Mouse (Mus musculus) stomach, embryonic 15.5 days (tissue): ENCODE measurements around the gene Ciao2a. TPM values are rescaled to one million over a fixed set of nuclear protein-coding genes. Genes with fewer than 3 reads are reported as not detected.

Experiments used
- ATAC-seq: fragments of 200-750 bp; cut with Nextera tagmentation; 2 replicates; pipeline ENCODE4 v1.8.0; 2017; ENCODE audit warnings: low read depth, moderate number of reproducible peaks, moderate TSS enrichment; ENCODE audit not compliant: insufficient read depth, low FRiP score
- H3K27ac ChIP-seq: fragments of 300-500 bp; sonication (generic); 2 replicates; pipeline ENCODE4 v1.5.1; 2015; ENCODE audit warnings: mild to moderate bottlenecking, inconsistent platforms
- H3K27me3 ChIP-seq: fragments of 300-500 bp; sonication (generic); replicated peaks from 2 replicates; pipeline ENCODE4 v1.6.1; 2015; ENCODE audit warnings: inconsistent platforms
- H3K36me3 ChIP-seq: fragments of 300-500 bp; sonication (generic); 2 replicates; pipeline ENCODE4 v1.6.1; 2015; ENCODE audit warnings: inconsistent platforms
- H3K4me1 ChIP-seq: fragments of 300-500 bp; sonication (generic); 2 replicates; pipeline ENCODE4 v1.6.1; 2015; ENCODE audit warnings: inconsistent platforms
- H3K4me2 ChIP-seq: fragments of 300-500 bp; sonication (generic); 2 replicates; pipeline ENCODE4 v1.6.1; 2015; ENCODE audit warnings: mild to moderate bottlenecking, inconsistent platforms
- H3K4me3 ChIP-seq: fragments of 300-500 bp; sonication (generic); replicated peaks from 2 replicates; pipeline ENCODE4 v1.5.1; 2015; ENCODE audit warnings: inconsistent platforms
- H3K9ac ChIP-seq: fragments of 300-500 bp; sonication (generic); 2 replicates; pipeline ENCODE4 v1.6.1; 2015; ENCODE audit warnings: inconsistent platforms
- H3K9me3 ChIP-seq: fragments of 300-500 bp; sonication (generic); 2 replicates; pipeline ENCODE4 v1.6.1; 2016; ENCODE audit warnings: inconsistent platforms
- WGBS: fragments of 180-500 bp; shearing (Covaris S2); methylation state at CpG from one replicate; pipeline ENCODE4 v1.1.7; 2015; 5-methylcytosine and 5-hydroxymethylcytosine counted together
- polyA plus RNA-seq: library from polyadenylated mRNA; unstranded; fragments of >200 nt; fragmentation: Nextera tagmentation; extraction: Ambion mirVana; gene quantifications from 2 replicates; pipeline ENCODE4 v1.2.1, GENCODE M21; 2015

Ciao2a gene
- polyA plus RNA-seq, 1 experiment from 2014 or later, result 170 TPM

DNA sequence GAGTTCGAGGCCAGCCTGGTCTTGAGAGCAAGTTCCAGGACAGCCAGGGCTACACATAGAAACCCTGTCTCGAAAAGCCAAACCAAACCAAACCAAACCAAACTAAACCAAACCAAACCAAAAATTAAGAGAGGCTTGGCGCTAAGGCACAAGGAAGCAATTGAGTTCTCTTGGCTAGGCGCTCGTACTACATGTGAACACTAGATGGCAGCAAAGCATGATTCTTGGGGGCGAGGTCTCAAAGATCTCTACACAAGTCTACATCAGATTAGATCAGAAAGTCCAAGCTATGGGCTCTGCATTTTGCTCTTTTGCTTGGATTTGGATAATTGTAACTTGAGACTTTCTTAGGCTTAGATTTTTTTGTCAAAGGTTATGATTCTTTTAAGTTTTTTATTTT, 17.8 kb downstream of the Ciao2a start:
- H3K9me3 ChIP-seq, result no peaks in the 10 kb centered on the region
- H3K4me1 ChIP-seq, result no peaks in the 10 kb centered on the region
- no peak overlapping the region for H3K4me2 ChIP-seq
- no peak for ATAC-seq
- whole genome bisulfite sequencing, result 5% methylated on average over 6 of the region's 6 CpGs
- no peaks in the 10 kb centered on the region for H3K27me3 ChIP-seq
- H3K9ac ChIP-seq, result no peak overlapping the region
- H3K36me3 ChIP-seq, result peaks cover 3% of the 10 kb centered on the region; the same call in 1 of the 2 replicates
- no peak overlapping the region for H3K4me3 ChIP-seq
- H3K27ac ChIP-seq, result no peak overlapping the region

DNA sequence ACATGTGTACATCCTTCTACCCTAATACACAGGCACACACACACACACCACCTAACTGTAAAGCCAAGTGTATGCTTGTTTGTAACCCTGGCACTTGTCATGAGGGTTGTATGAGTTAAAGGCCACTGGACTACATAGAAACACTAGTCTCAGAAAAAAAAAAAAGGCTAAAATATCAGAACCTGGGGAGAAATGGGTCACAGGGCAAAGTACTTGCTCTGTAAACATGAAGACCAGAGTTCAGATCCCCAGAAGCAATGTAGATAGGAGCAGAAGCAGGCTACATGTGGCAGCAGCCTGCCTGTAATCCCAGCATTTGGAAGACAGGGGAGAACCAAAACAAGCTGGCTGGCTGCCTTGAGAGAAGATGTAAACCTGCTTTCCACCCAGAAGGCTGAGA, 19.7 kb downstream of the Ciao2a start:
- Histone ChIP-seq H3K27me3 (no peaks in the 10 kb centered on the region), H3K4me2 (no peak overlapping the region), H3K27ac (no peak overlapping the region), H3K36me3 (no peaks in the 10 kb centered on the region), H3K4me3 (no peak overlapping the region), H3K9ac (no peak overlapping the region), H3K4me1 (no peaks in the 10 kb centered on the region), H3K9me3 (no peaks in the 10 kb centered on the region)
- ATAC-seq, result no peak

DNA sequence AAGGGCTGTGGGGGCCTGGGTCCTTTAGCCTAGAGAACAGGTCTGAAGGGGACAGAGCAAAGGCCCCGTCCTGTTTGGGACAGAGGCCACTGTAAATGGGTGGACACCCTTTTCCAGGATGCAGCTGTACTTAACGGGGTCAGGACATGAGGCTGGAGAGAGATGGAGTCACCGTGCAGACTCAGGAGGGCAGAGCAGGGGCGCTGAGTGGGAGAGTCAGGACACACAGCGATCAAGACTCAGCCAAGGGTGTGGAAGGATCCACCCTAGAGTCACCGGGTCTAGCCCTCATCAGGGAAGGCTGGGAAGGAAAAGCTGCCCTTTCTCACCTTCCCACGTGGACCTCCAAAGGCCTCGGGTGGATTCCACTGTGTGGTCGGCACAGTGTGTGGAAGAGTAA, 25.6 kb downstream of the Ciao2a start:
- Histone ChIP-seq H3K27me3 (peaks cover 5% of the 10 kb centered on the region; the same call in 1 of the 2 replicates), H3K4me3 (no peak overlapping the region), H3K27ac (no peak overlapping the region), H3K9me3 (no peaks in the 10 kb centered on the region), H3K36me3 (no peaks in the 10 kb centered on the region), H3K9ac (no peak overlapping the region), H3K4me1 (no peaks in the 10 kb centered on the region), H3K4me2 (no peak overlapping the region)
- no peak for ATAC-seq
- WGBS, result 59% methylated on average over 9 of the region's 9 CpGs

DNA sequence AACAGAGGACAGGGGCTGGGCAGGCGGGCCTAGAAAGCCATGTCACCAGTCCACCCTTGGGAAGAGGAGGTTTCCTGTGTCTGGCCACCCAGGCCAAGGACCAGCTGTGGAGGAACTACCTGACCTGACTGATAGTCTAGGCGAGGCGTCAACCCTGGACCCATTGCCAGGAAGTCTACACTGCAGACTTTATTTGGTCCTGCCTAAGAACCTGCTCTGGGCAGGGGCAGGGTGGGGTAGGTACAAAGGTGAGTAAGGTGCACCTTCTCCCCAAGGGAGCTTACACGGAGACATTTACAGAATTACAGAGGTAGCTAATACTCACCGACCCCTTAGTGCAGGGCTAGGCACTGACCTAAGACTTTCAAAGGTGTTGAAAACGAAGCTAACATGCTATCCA, 27.2 kb downstream of the Ciao2a start:
- Histone ChIP-seq H3K36me3 (no peaks in the 10 kb centered on the region), H3K27ac (no peak overlapping the region), H3K9ac (no peak overlapping the region), H3K4me1 (peaks cover 3% of the 10 kb centered on the region; the same call in 1 of the 2 replicates), H3K27me3 (peaks cover 8% of the 10 kb centered on the region; the same call in 1 of the 2 replicates), H3K9me3 (no peaks in the 10 kb centered on the region), H3K4me3 (no peak overlapping the region), H3K4me2 (no peak overlapping the region)
- WGBS, result 85% methylated on average over 6 of the region's 6 CpGs
- ATAC-seq, result no peak

DNA sequence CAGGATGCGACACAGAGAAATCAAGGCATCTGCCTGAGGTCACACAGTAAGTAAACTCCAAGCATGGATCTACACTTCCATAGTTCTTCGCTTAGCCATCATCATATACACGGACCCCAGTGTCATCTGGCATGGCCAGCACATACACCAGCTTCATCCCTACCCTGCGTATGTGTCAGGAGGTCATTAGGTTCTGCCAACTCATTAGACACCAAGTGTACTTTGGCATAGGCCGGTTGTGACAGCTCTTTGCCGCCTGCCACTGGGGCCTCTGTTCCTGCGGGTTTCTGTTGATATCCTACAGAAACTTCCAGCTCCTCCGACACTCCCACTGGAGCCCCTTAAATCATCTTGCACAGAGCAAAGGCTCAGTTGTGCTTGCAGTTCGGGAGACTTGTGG, 27.6 kb downstream of the Ciao2a start:
- ATAC-seq, result no peak
- H3K27ac ChIP-seq, result no peak overlapping the region
- H3K4me3 ChIP-seq, result no peak overlapping the region
- no peaks in the 10 kb centered on the region for H3K9me3 ChIP-seq
- H3K9ac ChIP-seq, result no peak overlapping the region
- WGBS, result 87% methylated on average over 9 of the region's 9 CpGs
- H3K4me1 ChIP-seq, result peaks cover 3% of the 10 kb centered on the region; the same call in 1 of the 2 replicates
- H3K27me3 ChIP-seq, result peaks cover 12% of the 10 kb centered on the region; the same call in 1 of the 2 replicates
- H3K36me3 ChIP-seq, result no peaks in the 10 kb centered on the region
- H3K4me2 ChIP-seq, result no peak overlapping the region

DNA sequence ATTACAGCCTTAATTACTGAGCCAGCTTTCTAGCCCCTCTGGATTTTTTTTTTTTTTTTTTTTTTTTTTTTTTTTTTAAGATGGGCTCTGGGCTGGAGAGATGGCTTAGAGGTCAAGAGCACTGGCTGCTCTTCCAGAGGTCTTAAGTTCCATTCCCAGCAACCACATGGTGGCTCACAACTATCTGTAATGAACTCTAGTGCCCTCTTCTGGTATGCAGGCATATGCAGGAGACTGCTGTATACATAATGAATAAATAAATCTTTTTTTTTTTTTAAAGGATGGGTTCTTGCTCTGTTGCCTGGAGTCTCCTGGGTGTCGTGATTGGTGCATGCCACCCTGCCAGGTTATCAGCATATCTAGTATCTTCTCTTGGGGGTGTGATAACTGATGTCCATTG, 29.1 kb downstream of the Ciao2a start:
- no peaks in the 10 kb centered on the region for H3K36me3 ChIP-seq
- ATAC-seq, result no peak
- H3K4me3 ChIP-seq, result no peak overlapping the region
- peaks cover 3% of the 10 kb centered on the region; the same call in 1 of the 2 replicates for H3K4me1 ChIP-seq
- no peak overlapping the region for H3K9ac ChIP-seq
- no peak overlapping the region for H3K27ac ChIP-seq
- H3K9me3 ChIP-seq, result no peaks in the 10 kb centered on the region
- H3K27me3 ChIP-seq, result peaks cover 16% of the 10 kb centered on the region; the same call in 1 of the 2 replicates
- H3K4me2 ChIP-seq, result no peak overlapping the region
- 70% methylated on average over 1 of the region's 1 CpGs for WGBS

DNA sequence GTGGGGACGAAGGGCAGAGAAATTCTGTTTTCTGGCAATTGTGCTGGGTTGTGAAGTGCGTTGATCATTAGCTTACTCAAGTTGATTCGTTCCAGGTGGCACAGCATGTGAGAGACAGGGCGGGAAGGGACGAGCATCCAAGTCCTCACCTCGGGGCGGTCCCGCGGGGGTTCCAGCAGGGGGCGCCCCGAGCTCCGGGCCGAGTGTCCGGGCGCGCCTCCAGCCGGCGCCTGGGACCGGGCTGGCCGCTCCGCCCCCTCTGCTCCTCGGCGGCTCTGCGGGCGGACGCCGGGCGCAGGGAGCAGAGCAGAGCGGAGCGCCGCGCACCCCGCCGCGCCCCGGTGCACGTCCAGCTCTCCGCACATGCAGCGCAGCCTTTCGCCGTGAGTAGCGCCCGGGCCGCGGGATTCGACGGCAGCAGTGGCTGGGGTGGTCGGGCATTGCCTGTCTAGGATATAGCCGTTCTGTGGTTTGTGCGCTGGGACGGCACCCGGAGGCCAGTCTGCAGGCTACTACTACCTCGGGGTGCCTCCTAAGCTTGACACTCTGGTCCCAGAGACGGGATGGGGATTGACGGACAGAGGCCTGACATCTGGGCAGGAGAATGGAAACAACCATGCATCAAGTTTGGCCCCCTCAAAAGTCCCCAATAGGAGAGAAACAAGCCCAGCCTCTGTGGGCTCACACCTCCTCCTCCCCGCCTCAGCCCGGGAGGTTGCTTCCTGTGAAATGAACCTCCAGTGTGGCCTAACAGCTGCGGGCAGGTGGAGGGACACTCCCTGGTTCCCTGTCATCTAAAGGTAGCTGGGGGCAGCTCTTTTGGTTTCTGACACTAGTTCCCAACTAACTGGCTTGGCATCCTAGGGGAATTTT, 31.8 kb downstream of the Ciao2a start, which contains the start of gene Dapk2:
Dapk2 (plus strand) TSS at position 266 of the 873 bp plus-strand sequence.
- H3K27ac ChIP-seq, result no peak within 1 kb of the TSS

DNA sequence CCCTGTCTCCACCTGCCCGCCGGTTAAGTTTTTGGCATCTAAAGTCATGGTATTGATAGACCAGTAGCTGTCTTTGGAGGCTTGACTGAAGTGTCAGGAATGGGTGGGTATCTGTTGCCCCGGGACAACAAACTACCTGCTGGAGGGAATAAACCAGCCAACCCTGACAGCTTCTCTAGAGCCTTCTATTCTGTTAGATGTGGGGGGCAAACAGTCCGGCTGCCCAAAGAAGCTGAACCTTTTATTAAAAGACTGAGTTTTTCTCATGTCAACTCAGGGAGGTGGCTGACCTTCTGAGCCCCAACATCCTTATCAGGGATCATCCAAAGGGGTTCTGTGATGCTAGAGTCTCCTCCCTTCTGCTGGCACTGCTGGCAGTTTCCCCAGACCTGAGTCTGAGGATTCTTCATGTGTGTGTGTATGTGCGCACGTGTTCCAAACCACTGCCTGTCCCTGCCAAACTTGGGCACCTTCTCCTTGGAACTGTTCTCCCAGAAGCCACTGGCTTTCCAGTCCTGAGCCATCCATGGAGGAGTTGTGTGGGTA, 32.5 kb downstream of the Ciao2a start:
- Histone ChIP-seq H3K9me3 (no peaks in the 10 kb centered on the region), H3K4me3 (peak overlapping the region; percentile 47), H3K27ac (no peak overlapping the region), H3K4me1 (peaks cover 3% of the 10 kb centered on the region; the same call in 1 of the 2 replicates), H3K4me2 (peak overlapping the region; percentile 86), H3K36me3 (no peaks in the 10 kb centered on the region), H3K9ac (no peak overlapping the region), H3K27me3 (peaks cover 16% of the 10 kb centered on the region; the same call in 1 of the 2 replicates)
- WGBS, result 84% methylated on average over 6 of the region's 6 CpGs
- ATAC-seq, result no peak

More for the DNA sequence above, 31.8 kb downstream of the Ciao2a start, which contains the start of gene Dapk2:
- Histone ChIP-seq H3K9ac (peak within 1 kb of the TSS; percentile 32; the same call in 1 of the 2 replicates), H3K9me3 (no peaks in the 10 kb centered on the region), H3K4me1 (peaks cover 3% of the 10 kb centered on the region; the same call in 1 of the 2 replicates), H3K4me3 (peak within 1 kb of the TSS; percentile 47), H3K27me3 (peaks cover 16% of the 10 kb centered on the region; the same call in 1 of the 2 replicates), H3K36me3 (no peaks in the 10 kb centered on the region), H3K4me2 (peak within 1 kb of the TSS; percentile 86)
- WGBS, result under 1% methylated on average over 58 of the region's 58 CpGs
- ATAC-seq, result peak; percentile 90

DNA sequence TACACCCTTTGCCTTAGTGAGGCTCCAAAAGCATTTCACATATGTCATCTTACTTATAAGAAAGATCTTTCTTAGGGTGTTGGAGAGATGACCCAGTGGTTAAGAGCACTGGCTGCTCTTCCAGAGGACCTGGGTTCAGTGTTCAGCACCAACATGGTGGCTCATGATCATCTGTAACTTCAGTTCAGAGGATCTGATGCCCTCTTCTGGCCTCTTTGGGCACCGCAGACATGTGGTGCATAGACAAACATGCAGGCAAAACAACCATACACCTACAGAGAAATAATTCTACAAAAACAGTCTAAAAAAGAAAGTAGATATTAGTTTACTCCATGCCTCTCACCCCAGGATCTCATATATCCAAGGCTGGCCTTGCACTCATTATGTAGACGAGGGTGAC, 33.7 kb downstream of the Ciao2a start:
- Histone ChIP-seq H3K9me3 (no peaks in the 10 kb centered on the region), H3K27me3 (peaks cover 16% of the 10 kb centered on the region; the same call in 1 of the 2 replicates), H3K9ac (no peak overlapping the region), H3K4me1 (peaks cover 3% of the 10 kb centered on the region; the same call in 1 of the 2 replicates), H3K27ac (no peak overlapping the region), H3K4me2 (no peak overlapping the region), H3K4me3 (no peak overlapping the region), H3K36me3 (no peaks in the 10 kb centered on the region)
- whole genome bisulfite sequencing, result 94% methylated on average over 2 of the region's 2 CpGs
- no peak for ATAC-seq

DNA sequence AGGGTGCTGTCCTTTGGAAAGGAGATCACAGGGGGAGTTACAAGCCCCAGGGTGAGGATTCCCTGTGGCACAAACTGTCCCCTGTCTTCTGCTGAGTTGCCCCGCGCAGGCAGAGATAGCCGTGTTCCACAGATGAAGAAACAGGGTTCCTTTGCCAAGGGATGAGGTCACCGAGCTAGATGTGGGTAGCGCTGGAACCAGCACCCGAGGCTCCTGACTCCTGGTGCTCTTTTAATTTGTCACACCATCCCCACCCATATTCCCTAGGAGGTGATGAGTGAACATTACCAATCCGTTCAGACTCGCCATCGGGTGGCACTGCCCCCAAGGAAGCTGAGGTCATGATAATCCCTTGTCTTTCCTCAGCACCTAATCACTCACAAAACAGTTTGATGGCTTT, 36.6 kb downstream of the Ciao2a start:
- no peak overlapping the region for H3K4me3 ChIP-seq
- H3K36me3 ChIP-seq, result no peaks in the 10 kb centered on the region
- H3K9me3 ChIP-seq, result no peaks in the 10 kb centered on the region
- no peaks in the 10 kb centered on the region for H3K4me1 ChIP-seq
- 0 out of 2 replicates have a peak, but pooled peaks cover 11% of the 10 kb centered on the region for H3K27me3 ChIP-seq
- no peak for ATAC-seq
- no peak overlapping the region for H3K27ac ChIP-seq
- H3K9ac ChIP-seq, result no peak overlapping the region
- WGBS, result 75% methylated on average over 9 of the region's 9 CpGs
- H3K4me2 ChIP-seq, result no peak overlapping the region

DNA sequence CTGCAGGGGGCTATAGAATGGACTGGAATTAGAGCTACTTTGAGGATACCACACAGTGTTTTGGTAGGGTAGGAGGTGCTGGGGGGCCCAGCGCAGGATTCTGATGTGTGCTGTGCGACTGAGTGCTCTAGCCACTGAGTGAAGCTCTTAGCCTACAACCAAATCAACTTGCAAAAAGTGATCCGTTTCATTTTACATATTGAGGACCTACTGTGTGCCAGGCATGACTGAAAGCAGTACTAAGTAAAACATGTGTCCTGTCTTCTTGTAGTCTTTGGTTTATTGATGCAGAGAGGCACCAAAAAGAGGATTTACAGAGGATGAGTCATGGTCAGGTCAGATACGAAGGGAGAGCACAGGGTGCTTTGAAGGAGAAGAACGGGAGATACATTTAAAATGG, 40.8 kb downstream of the Ciao2a start:
- no peak overlapping the region for H3K27ac ChIP-seq
- no peak overlapping the region for H3K4me3 ChIP-seq
- no peaks in the 10 kb centered on the region for H3K27me3 ChIP-seq
- H3K4me2 ChIP-seq, result no peak overlapping the region
- no peaks in the 10 kb centered on the region for H3K36me3 ChIP-seq
- H3K4me1 ChIP-seq, result no peaks in the 10 kb centered on the region
- H3K9ac ChIP-seq, result no peak overlapping the region
- no peak for ATAC-seq
- WGBS, result 83% methylated on average over 5 of the region's 5 CpGs
- no peaks in the 10 kb centered on the region for H3K9me3 ChIP-seq

DNA sequence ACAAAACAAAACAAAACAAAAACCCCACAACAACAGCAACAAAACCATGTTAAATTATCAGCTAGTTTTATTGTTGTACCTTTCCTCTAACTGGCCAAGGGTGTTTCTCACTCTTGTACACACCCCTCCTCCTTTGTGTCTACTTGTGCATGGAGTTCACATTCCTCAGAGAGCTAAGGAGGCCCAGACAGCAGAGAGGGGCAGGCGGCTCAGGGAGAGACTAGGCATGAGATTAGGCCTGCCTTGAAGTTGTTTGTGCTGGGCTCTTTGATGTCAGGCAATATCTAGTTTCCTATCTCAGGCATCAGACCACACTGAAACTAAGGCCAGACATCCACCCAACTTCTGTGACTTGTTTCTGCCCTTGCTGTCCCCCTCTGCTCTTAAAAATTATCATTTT, 41.8 kb downstream of the Ciao2a start:
- Histone ChIP-seq H3K9ac (no peak overlapping the region), H3K27ac (no peak overlapping the region), H3K36me3 (no peaks in the 10 kb centered on the region), H3K4me2 (no peak overlapping the region), H3K9me3 (no peaks in the 10 kb centered on the region), H3K4me3 (no peak overlapping the region), H3K27me3 (no peaks in the 10 kb centered on the region), H3K4me1 (no peaks in the 10 kb centered on the region)
- 13% methylated on average over 1 of the region's 1 CpGs for WGBS
- peak; percentile 65; the same call in 1 of the 2 replicates for ATAC-seq
